Mouse (Mus musculus): Measurements from ENCODE around the gene Itga1. TPM values are rescaled to one million over a fixed set of nuclear protein-coding genes. Genes with fewer than 3 reads are reported as not detected.
A peak's percentile ranks its signal among the peaks of the same experiment; 100 is the strongest.

Gene Itga1
- polyA plus RNA-seq, 1 experiment from 2014 or later, result 29.6 TPM

DNA sequence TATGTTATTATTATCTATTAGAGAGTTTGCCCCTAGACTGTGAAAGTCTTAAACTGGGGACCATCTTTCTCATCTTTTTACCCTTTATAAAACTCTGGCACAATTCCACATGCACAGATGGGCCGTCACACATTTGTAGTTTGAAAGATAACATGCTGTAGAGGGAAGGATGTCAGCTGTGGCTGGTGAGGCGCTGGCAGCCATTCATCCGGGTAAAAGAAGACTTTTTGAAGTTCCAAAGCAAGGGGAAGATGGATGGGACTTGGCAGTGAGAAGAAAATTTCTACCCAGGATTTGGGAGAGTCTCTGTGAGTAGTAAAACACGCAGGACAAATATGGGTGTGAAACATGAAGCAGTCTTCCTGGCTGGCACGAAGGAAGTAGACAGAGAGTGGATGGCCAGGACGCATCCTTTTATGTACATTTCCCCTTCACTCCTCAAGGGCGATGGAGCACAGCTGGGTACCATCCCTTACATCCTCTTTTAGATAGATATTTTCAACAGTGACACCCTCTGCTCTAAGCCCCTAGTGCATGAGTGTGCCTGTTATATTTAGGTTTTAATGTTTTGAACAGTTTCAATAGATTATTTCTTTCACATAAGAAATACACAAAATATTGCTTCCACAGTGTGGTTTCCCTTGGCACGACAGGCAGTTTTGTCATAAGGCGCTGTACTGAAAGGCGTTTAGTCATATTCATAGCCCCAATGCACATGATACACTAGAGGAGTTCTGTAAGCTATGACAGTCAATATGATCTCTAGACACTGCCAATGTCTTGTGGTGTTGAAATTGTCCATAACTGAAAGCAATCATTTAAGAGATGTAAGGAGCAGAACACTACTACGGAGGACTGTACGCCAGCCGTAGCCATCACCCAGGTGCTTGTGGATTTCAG lies 50.9 kb downstream of the Itga1 start:
- no peaks in the 10 kb centered on the region for H3K4me1 ChIP-seq (ENCODE audit: control insufficient read depth, insufficient read depth, low read length)
- H3K4me2 ChIP-seq (ENCODE audit: low read depth, low read length), result no peak overlapping the region
- no peak overlapping the region for H3K4me3 ChIP-seq (replicated peaks; ENCODE audit: low read length)
- peak; percentile 66 for ATAC-seq (ENCODE audit: insufficient read depth, low FRiP score)
- H3K27ac ChIP-seq (ENCODE audit: low read length), result peak overlapping the region; percentile 50
- no peaks in the 10 kb centered on the region for H3K9me3 ChIP-seq (replicated peaks; ENCODE audit: control insufficient read depth, low read length)
- H3K36me3 ChIP-seq (ENCODE audit: control insufficient read depth, insufficient read depth, low read length), result no peaks in the 10 kb centered on the region
- 62% methylated on average over 13 of the region's 13 CpGs for WGBS
- H3K27me3 ChIP-seq (ENCODE audit: control insufficient read depth, insufficient read depth, low read length), result no peaks in the 10 kb centered on the region
- no peak overlapping the region for H3K9ac ChIP-seq (ENCODE audit: low read length)

DNA sequence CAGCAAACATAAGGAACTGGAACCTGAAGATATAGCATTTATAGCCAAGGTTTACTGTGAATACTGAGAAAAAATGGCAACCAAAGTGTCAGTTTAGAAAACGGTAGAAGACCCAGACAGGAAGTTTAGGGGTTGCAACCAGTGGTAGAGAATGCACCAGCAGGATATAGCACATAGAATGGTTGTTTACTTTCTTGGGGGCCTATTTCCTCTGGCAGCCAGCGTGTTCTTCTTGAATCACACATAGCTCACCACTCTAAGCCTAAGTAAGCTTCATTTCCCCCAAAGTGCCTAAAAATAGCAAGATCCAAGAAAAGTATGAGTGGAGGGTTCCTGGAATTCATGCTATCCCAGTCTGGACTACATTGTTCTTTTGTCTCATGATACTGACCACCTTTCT lies 59.1 kb downstream of the Itga1 start:
- Histone ChIP-seq H3K4me2 (ENCODE audit: low read depth, low read length) (no peak overlapping the region), H3K4me3 (replicated peaks; ENCODE audit: low read length) (no peak overlapping the region), H3K36me3 (ENCODE audit: control insufficient read depth, insufficient read depth, low read length) (no peaks in the 10 kb centered on the region), H3K4me1 (ENCODE audit: control insufficient read depth, insufficient read depth, low read length) (no peaks in the 10 kb centered on the region), H3K9me3 (replicated peaks; ENCODE audit: control insufficient read depth, low read length) (no peaks in the 10 kb centered on the region), H3K27ac (ENCODE audit: low read length) (peak overlapping the region; percentile 55; the same call in 1 of the 2 replicates), H3K27me3 (ENCODE audit: control insufficient read depth, insufficient read depth, low read length) (no peaks in the 10 kb centered on the region), H3K9ac (ENCODE audit: low read length) (no peak overlapping the region)
- 40% methylated on average over 2 of the region's 2 CpGs for WGBS
- no peak for ATAC-seq (ENCODE audit: insufficient read depth, low FRiP score)

DNA sequence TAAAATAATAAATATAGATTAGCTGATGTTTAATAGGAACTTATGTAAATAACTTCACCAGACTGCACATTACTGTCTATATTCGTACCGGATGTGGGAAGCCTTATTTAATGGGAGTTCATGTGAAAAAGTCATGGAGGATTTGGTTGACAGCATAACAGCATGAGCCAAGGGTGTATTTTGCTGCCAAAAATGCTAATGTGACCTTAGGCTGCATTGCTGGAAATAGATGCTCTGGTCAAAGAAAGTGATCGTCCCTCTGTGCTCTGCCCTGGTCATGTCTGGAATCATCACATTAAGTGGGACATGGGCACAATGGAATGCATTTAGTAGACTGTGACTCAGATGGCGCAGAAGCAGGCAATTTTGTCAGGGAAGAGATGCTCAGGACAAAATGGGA lies 64.5 kb downstream of the Itga1 start:
- H3K9me3 ChIP-seq (replicated peaks; ENCODE audit: control insufficient read depth, low read length), result no peaks in the 10 kb centered on the region
- ATAC-seq (ENCODE audit: insufficient read depth, low FRiP score), result 0 out of 2 replicates have a peak, but pooled peaks have one; percentile 53
- no peaks in the 10 kb centered on the region for H3K36me3 ChIP-seq (ENCODE audit: control insufficient read depth, insufficient read depth, low read length)
- H3K27me3 ChIP-seq (ENCODE audit: control insufficient read depth, insufficient read depth, low read length), result no peaks in the 10 kb centered on the region
- no peak overlapping the region for H3K4me2 ChIP-seq (ENCODE audit: low read depth, low read length)
- H3K9ac ChIP-seq (ENCODE audit: low read length), result no peak overlapping the region
- H3K4me3 ChIP-seq (replicated peaks; ENCODE audit: low read length), result no peak overlapping the region
- H3K27ac ChIP-seq (ENCODE audit: low read length), result no peak overlapping the region
- H3K4me1 ChIP-seq (ENCODE audit: control insufficient read depth, insufficient read depth, low read length), result peaks cover 6% of the 10 kb centered on the region; the same call in 1 of the 2 replicates
- 56% methylated on average over 4 of the region's 4 CpGs for WGBS

DNA sequence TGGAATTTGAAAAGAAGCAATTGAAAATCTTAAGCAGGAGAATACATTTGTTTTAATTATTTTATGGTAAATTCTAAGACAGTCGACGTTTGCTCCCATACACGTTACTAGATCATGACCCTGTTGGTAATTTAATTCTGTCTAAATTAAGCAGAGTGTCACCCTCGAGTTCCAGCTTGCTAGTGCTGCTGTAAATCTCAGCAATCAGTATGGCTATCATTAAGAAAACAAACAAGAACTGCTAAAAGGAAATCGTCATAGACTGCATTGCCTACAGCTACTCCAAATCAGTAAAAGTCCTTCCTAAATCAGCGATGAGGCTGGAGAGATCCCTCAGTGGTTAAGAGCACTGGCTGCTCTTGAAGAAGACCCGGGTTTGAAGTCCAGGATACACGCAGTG lies 66.4 kb downstream of the Itga1 start:
- no peaks in the 10 kb centered on the region for H3K27me3 ChIP-seq (ENCODE audit: control insufficient read depth, insufficient read depth, low read length)
- 53% methylated on average over 8 of the region's 8 CpGs for WGBS
- no peaks in the 10 kb centered on the region for H3K9me3 ChIP-seq (replicated peaks; ENCODE audit: control insufficient read depth, low read length)
- H3K4me3 ChIP-seq (replicated peaks; ENCODE audit: low read length), result no peak overlapping the region
- H3K4me2 ChIP-seq (ENCODE audit: low read depth, low read length), result no peak overlapping the region
- peaks cover 10% of the 10 kb centered on the region for H3K4me1 ChIP-seq (ENCODE audit: control insufficient read depth, insufficient read depth, low read length)
- no peak overlapping the region for H3K27ac ChIP-seq (ENCODE audit: low read length)
- H3K9ac ChIP-seq (ENCODE audit: low read length), result no peak overlapping the region
- no peaks in the 10 kb centered on the region for H3K36me3 ChIP-seq (ENCODE audit: control insufficient read depth, insufficient read depth, low read length)
- no peak for ATAC-seq (ENCODE audit: insufficient read depth, low FRiP score)

DNA sequence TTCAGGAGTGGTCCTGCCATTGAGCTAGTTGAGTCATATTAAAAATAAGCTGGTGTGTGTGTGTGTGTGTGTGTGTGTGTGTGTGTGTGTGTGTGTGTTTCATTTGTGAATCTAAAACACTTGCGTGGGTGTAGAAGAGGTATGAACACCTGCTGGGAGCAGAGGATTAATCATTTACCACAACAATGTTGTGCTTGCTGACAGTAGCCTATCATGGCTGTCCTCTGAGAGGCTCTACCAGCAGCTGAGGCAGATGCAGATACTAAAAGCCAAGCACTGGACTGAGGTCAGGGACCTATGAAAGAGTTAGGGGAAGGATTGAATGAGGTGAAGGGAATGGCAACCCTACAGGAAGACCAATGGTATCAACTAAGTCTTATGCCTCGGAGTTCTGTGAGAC lies 68.6 kb downstream of the Itga1 start:
- Histone ChIP-seq H3K9me3 (replicated peaks; ENCODE audit: control insufficient read depth, low read length) (no peaks in the 10 kb centered on the region), H3K36me3 (ENCODE audit: control insufficient read depth, insufficient read depth, low read length) (no peaks in the 10 kb centered on the region), H3K4me3 (replicated peaks; ENCODE audit: low read length) (no peak overlapping the region), H3K4me1 (ENCODE audit: control insufficient read depth, insufficient read depth, low read length) (peaks cover 10% of the 10 kb centered on the region), H3K27ac (ENCODE audit: low read length) (no peak overlapping the region), H3K27me3 (ENCODE audit: control insufficient read depth, insufficient read depth, low read length) (no peaks in the 10 kb centered on the region), H3K4me2 (ENCODE audit: low read depth, low read length) (no peak overlapping the region), H3K9ac (ENCODE audit: low read length) (no peak overlapping the region)
- 81% methylated on average over 2 of the region's 2 CpGs for WGBS
- no peak for ATAC-seq (ENCODE audit: insufficient read depth, low FRiP score)

DNA sequence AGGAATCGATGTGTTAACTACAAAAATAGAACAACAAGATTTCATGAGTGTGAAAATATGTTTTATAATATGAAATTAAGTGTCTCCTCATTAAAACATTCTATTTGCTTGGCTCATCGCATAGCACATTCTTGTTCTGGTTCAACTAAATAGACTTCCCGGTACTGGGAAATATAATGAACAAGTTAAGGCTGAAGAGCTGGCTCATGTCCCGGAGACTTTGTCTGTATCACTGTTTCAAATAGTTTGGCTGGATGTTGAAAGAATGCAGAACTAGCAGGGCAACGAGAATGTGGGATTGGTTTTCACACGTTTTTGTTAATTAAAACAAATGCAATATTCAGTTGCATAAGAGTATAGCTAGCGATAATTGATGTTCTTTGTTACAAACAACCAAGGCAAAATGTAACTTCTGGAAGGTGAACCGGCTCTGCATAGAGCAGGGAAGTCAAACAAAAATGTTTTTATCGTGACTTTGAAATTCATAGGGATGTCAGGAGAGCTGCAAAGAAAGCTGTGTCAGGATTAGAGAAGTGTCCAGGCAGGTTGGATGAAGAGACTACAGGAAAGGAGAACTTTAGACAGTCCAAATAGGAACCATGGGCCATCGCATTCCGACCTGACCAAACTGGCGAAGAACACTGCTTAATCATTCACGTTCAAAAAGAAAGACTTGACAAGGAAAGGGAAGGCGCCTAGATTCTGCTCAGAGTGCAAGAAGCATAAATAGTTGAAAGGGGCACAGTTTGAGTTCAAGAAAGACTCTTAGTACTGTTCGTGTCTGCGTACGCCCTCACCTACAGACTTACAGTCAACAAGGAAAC lies 70.4 kb downstream of the Itga1 start:
- 63% methylated on average over 17 of the region's 17 CpGs for WGBS
- no peaks in the 10 kb centered on the region for H3K27me3 ChIP-seq (ENCODE audit: control insufficient read depth, insufficient read depth, low read length)
- H3K27ac ChIP-seq (ENCODE audit: low read length), result peak overlapping the region; percentile 11; the same call in 1 of the 2 replicates

DNA sequence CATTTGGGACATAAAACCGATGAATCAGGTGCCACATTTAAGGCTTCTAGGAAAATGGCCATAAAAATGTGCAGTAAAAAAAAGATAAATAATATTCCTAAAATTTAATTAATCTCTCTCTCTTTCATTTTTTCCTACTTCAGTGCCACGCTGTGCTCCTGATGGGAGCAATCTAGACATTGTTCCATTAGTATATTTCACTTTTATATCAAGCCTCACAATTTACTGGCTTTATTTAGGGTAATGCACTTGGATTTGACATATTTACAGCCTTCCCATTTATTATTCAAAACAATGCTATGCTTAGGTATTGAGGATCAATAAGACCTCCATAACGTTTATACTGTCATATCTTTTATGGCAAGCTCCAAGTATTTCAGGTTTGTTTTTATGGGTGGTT lies 76.4 kb downstream of the Itga1 start:
- 73% methylated on average over 3 of the region's 3 CpGs for WGBS
- no peak overlapping the region for H3K4me3 ChIP-seq (replicated peaks; ENCODE audit: low read length)

More for the DNA sequence above, 70.4 kb downstream of the Itga1 start:
- Histone ChIP-seq H3K4me2 (ENCODE audit: low read depth, low read length) (no peak overlapping the region), H3K4me3 (replicated peaks; ENCODE audit: low read length) (no peak overlapping the region), H3K36me3 (ENCODE audit: control insufficient read depth, insufficient read depth, low read length) (no peaks in the 10 kb centered on the region), H3K9ac (ENCODE audit: low read length) (no peak overlapping the region), H3K4me1 (ENCODE audit: control insufficient read depth, insufficient read depth, low read length) (peaks cover 4% of the 10 kb centered on the region; the same call in 1 of the 2 replicates), H3K9me3 (replicated peaks; ENCODE audit: control insufficient read depth, low read length) (no peaks in the 10 kb centered on the region)
- ATAC-seq (ENCODE audit: insufficient read depth, low FRiP score), result no peak

DNA sequence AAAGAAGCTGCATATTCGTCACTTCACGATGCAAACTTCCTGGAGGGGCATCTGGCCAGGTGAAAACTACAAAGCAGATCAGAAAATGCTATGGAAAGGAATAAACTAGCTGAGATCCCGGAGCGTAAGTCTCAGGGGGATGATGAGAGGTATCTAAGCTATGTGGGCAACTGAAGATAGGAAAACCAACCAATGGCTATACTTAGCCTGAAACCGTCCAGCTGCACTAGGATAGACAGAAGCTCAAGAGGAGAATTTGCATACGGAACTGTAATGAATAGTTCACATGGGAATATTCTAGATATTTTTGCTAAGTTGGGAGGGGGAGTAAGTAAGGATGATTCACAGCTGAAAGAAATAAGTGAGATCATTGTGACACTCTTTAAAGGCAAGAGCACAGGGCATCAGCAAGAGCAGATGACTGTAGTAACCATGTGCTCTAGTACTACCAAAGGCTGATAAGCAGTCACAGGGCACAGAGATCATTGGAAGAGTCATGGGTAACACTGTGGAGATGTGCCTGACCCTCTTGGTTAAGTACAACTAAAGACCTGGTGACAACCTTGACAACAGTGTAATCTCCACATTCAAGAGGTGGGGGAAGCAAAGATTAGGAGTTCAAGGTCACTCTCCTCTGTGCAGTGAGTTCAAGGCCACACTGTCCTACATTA lies 79.5 kb downstream of the Itga1 start:
- Histone ChIP-seq H3K36me3 (ENCODE audit: control insufficient read depth, insufficient read depth, low read length) (no peaks in the 10 kb centered on the region), H3K27ac (ENCODE audit: low read length) (no peak overlapping the region), H3K9ac (ENCODE audit: low read length) (no peak overlapping the region), H3K4me1 (ENCODE audit: control insufficient read depth, insufficient read depth, low read length) (no peaks in the 10 kb centered on the region), H3K27me3 (ENCODE audit: control insufficient read depth, insufficient read depth, low read length) (no peaks in the 10 kb centered on the region), H3K9me3 (replicated peaks; ENCODE audit: control insufficient read depth, low read length) (no peaks in the 10 kb centered on the region), H3K4me2 (ENCODE audit: low read depth, low read length) (no peak overlapping the region), H3K4me3 (replicated peaks; ENCODE audit: low read length) (no peak overlapping the region)
- 84% methylated on average over 6 of the region's 6 CpGs for WGBS
- no peak for ATAC-seq (ENCODE audit: insufficient read depth, low FRiP score)

More for the DNA sequence above, 76.4 kb downstream of the Itga1 start:
- Histone ChIP-seq H3K4me2 (ENCODE audit: low read depth, low read length) (no peak overlapping the region), H3K27ac (ENCODE audit: low read length) (no peak overlapping the region), H3K4me1 (ENCODE audit: control insufficient read depth, insufficient read depth, low read length) (no peaks in the 10 kb centered on the region), H3K9me3 (replicated peaks; ENCODE audit: control insufficient read depth, low read length) (no peaks in the 10 kb centered on the region), H3K36me3 (ENCODE audit: control insufficient read depth, insufficient read depth, low read length) (no peaks in the 10 kb centered on the region), H3K9ac (ENCODE audit: low read length) (no peak overlapping the region), H3K27me3 (ENCODE audit: control insufficient read depth, insufficient read depth, low read length) (no peaks in the 10 kb centered on the region)
- ATAC-seq (ENCODE audit: insufficient read depth, low FRiP score), result no peak

All from stomach, embryonic 16.5 days (tissue).